Mouse (Mus musculus): ENCODE results near the gene Bcl7b. TPM values are rescaled to one million over a fixed set of nuclear protein-coding genes. Genes with fewer than 3 reads are reported as not detected.
A peak's percentile ranks its signal among the peaks of the same experiment; 100 is the strongest.

Bcl7b gene
- polyA plus RNA-seq, 1 experiment from 2014 or later: 44.6 TPM

- Histone ChIP-seq H3K27me3 (replicated peaks; ENCODE audit: low read depth, poor library complexity, severe bottlenecking) (no peaks in the 10 kb centered on the region), H3K4me3 (no peak overlapping the region), H3K9me3 (no peaks in the 10 kb centered on the region), H3K4me1 (peaks cover under 1% of the 10 kb centered on the region), H3K27ac (replicated peaks) (no peak overlapping the region), H3K36me3 (replicated peaks) (peaks cover 95% of the 10 kb centered on the region)
- no peak for DNase-seq (ENCODE audit: low spot score)
Measured at GRCm38 (mm10) chr5:135175086-135175485, 7.0 kb downstream of the Bcl7b start.

- H3K27ac ChIP-seq (replicated peaks): no peak overlapping the region
- H3K27me3 ChIP-seq (replicated peaks; ENCODE audit: low read depth, poor library complexity, severe bottlenecking): no peaks in the 10 kb centered on the region
- 78% methylated on average over 3 of the region's 3 CpGs for WGBS
- H3K9me3 ChIP-seq: no peaks in the 10 kb centered on the region
- H3K4me1 ChIP-seq: no peaks in the 10 kb centered on the region
- H3K4me3 ChIP-seq: no peak overlapping the region
- peaks cover 98% of the 10 kb centered on the region for H3K36me3 ChIP-seq (replicated peaks)
- DNase-seq (ENCODE audit: low spot score): no peak
Measured at GRCm38 (mm10) chr5:135178523-135178922, 10.4 kb downstream of the Bcl7b start.

- DNase-seq (ENCODE audit: low spot score): no peak
- H3K36me3 ChIP-seq (replicated peaks): peaks cover 95% of the 10 kb centered on the region
- no peaks in the 10 kb centered on the region for H3K27me3 ChIP-seq (replicated peaks; ENCODE audit: low read depth, poor library complexity, severe bottlenecking)
- H3K27ac ChIP-seq (replicated peaks): no peak overlapping the region
- H3K9me3 ChIP-seq: no peaks in the 10 kb centered on the region
- H3K4me1 ChIP-seq: no peaks in the 10 kb centered on the region
- no peak overlapping the region for H3K4me3 ChIP-seq
- 90% methylated on average over 4 of the region's 4 CpGs for WGBS
Measured at GRCm38 (mm10) chr5:135178996-135179395, 10.9 kb downstream of the Bcl7b start.

DNA sequence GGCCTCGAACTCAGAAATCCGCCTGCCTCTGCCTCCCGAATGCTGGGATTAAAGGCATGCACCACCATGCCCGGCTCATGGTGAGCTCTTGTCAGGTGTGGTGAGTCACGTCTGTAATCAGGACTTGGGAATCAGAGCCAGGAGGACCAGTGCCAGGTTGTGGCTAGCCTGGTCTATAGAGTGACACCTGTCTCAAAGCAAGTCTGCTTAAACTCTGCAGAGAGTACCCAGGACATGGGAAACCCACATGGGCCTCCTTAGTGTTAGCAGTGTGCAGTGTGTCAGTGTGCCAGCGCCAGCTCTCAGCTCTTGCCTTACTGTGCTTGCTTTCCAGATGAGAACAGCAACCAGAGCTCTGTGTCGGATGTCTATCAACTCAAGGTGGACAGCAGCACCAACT, 11.5 kb downstream of the Bcl7b start:
- 93% methylated on average over 7 of the region's 7 CpGs for WGBS
- no peak overlapping the region for H3K4me3 ChIP-seq
- no peaks in the 10 kb centered on the region for H3K4me1 ChIP-seq
- no peak for DNase-seq (ENCODE audit: low spot score)
- peaks cover 2% of the 10 kb centered on the region; the same call in 1 of the 2 replicates for H3K9me3 ChIP-seq
- peaks cover 89% of the 10 kb centered on the region for H3K36me3 ChIP-seq (replicated peaks)
- no peak overlapping the region for H3K27ac ChIP-seq (replicated peaks)
- H3K27me3 ChIP-seq (replicated peaks; ENCODE audit: low read depth, poor library complexity, severe bottlenecking): no peaks in the 10 kb centered on the region

GRCm38 (mm10) chr5:135180796-135181195, 12.7 kb downstream of the Bcl7b start:
- Histone ChIP-seq H3K4me1 (no peaks in the 10 kb centered on the region), H3K27me3 (replicated peaks; ENCODE audit: low read depth, poor library complexity, severe bottlenecking) (no peaks in the 10 kb centered on the region), H3K36me3 (replicated peaks) (peaks cover 77% of the 10 kb centered on the region), H3K9me3 (peaks cover 6% of the 10 kb centered on the region; the same call in 1 of the 2 replicates), H3K27ac (replicated peaks) (no peak overlapping the region), H3K4me3 (no peak overlapping the region)
- 91% methylated on average over 14 of the region's 14 CpGs for whole genome bisulfite sequencing
- no peak for DNase-seq (ENCODE audit: low spot score)

DNA sequence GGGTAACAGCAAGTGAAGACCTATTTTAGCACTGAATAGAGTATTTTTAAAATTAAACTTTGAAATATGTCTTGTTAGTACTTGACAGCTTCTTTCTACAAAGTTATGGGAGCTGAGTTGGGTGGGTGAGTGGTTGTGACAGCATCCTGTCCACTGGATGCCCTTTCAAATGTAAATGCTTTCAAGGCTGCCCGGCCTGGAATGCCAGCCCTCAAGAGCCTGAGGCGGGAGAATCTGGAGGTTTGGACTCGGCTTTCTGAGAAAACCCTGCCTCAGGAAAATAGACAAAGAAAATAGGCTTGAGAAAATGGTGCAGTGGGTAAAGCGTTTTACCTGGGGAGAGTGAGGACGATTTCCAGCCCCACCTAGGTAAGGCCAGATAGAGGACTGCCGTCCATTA, 13.7 kb downstream of the Bcl7b start:
- 76% methylated on average over 6 of the region's 6 CpGs for WGBS
- H3K4me1 ChIP-seq: 0 out of 2 replicates have a peak, but pooled peaks cover 5% of the 10 kb centered on the region
- no peak overlapping the region for H3K27ac ChIP-seq (replicated peaks)
- no peak for DNase-seq (ENCODE audit: low spot score)
- peaks cover 69% of the 10 kb centered on the region for H3K36me3 ChIP-seq (replicated peaks)
- H3K9me3 ChIP-seq: peaks cover 6% of the 10 kb centered on the region; the same call in 1 of the 2 replicates
- H3K27me3 ChIP-seq (replicated peaks; ENCODE audit: low read depth, poor library complexity, severe bottlenecking): no peaks in the 10 kb centered on the region
- no peak overlapping the region for H3K4me3 ChIP-seq

DNA sequence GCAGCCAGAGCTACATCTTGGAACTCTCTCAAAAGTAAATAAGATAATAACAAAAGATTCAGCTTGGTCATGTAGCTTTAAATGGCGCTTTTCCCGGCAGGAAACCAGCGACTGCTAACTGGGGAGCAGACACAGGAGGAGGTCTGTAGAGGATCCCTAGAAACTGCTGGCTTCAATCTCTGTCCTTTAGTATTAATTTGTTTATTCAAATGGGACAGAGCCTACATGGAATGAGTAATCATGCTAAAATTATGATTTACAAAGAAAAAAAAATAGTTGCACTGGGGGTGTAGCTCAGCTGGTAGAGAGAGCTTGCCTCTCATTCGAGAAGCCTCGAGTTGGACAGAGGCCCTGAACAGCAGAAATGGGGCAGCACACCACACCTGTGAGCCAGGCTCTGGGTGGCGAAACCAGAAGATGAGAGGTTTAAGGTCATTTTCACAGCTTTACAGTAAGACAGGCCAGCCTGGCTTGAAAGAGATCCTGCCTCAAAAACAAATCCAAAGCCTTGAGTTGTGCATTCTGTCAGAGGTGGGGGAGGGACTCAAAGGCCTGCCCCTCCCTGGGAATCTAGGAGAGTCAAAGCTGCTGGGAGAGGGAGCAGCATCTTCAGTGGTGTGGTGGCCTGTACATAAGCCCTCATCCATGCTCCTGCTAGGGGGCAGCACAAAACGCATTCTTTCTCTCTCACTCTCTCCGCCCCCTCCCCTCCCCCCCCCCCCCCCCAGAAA, 15.2 kb downstream of the Bcl7b start:
- DNase-seq (ENCODE audit: low spot score): no peak
- whole genome bisulfite sequencing: 62% methylated on average over 8 of the region's 8 CpGs
- Histone ChIP-seq H3K27ac (replicated peaks) (0 out of 2 replicates have a peak overlapping the region, but pooled peaks have one; percentile 19), H3K27me3 (replicated peaks; ENCODE audit: low read depth, poor library complexity, severe bottlenecking) (no peaks in the 10 kb centered on the region), H3K4me1 (0 out of 2 replicates have a peak, but pooled peaks cover 5% of the 10 kb centered on the region), H3K36me3 (replicated peaks) (peaks cover 54% of the 10 kb centered on the region), H3K4me3 (no peak overlapping the region), H3K9me3 (peaks cover 6% of the 10 kb centered on the region; the same call in 1 of the 2 replicates)

DNA sequence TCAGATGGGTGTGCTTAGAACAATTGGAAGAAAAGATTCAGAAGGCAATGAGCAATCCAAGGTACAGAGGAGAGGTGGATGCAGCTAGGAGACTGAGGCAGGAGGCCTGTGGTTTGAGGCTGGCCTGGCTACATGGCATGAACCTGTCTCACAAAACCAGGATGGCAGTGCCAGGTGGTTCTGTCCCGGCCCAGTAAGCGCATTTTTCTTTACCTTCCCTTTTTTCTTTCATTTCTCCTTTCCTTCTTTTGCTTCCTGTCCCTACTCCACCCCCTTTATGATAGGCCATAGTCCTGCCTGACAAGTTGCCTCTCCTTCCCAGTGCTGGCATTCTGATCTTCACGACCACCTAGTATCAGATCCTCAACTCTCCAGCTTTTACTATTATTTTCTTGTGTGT, 16.9 kb downstream of the Bcl7b start:
- WGBS: 98% methylated on average over 3 of the region's 3 CpGs
- H3K27me3 ChIP-seq (replicated peaks; ENCODE audit: low read depth, poor library complexity, severe bottlenecking): no peaks in the 10 kb centered on the region
- H3K36me3 ChIP-seq (replicated peaks): peaks cover 49% of the 10 kb centered on the region
- no peak for DNase-seq (ENCODE audit: low spot score)
- H3K27ac ChIP-seq (replicated peaks): no peak overlapping the region
- peaks cover 6% of the 10 kb centered on the region; the same call in 1 of the 2 replicates for H3K9me3 ChIP-seq
- no peak overlapping the region for H3K4me3 ChIP-seq
- peaks cover 21% of the 10 kb centered on the region for H3K4me1 ChIP-seq

DNA sequence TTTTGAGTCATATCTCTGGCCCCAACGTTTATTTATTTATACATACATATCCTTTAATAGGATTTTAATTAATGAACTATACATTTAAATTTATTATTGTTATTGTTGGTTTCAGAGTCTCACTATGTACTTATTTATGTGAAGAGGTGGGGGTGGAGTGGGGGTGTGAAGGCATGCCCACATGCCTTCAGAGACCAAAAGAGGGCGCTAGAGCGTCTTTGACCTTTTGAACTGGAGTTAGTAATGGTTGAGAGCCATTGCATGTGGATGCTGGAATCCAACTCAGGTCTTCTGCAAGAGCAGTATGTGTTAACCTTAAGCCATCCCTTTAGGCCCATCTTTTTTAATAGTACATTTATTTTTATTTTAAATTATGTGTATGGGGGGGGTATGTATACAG, 17.5 kb downstream of the Bcl7b start:
- Histone ChIP-seq H3K4me3 (no peak overlapping the region), H3K36me3 (replicated peaks) (peaks cover 49% of the 10 kb centered on the region), H3K9me3 (peaks cover 6% of the 10 kb centered on the region; the same call in 1 of the 2 replicates), H3K4me1 (peaks cover 27% of the 10 kb centered on the region), H3K27me3 (replicated peaks; ENCODE audit: low read depth, poor library complexity, severe bottlenecking) (no peaks in the 10 kb centered on the region), H3K27ac (replicated peaks) (peak overlapping the region; percentile 98; the same call in 1 of the 2 replicates)
- 36% methylated on average over 3 of the region's 3 CpGs for WGBS
- DNase-seq (ENCODE audit: low spot score): no peak

GRCm38 (mm10) chr5:135186231-135186620, 18.1 kb downstream of the Bcl7b start:
- DNase-seq (ENCODE audit: low spot score): no peak
- peaks cover 6% of the 10 kb centered on the region; the same call in 1 of the 2 replicates for H3K9me3 ChIP-seq
- peak overlapping the region; percentile 98 for H3K4me3 ChIP-seq
- H3K27me3 ChIP-seq (replicated peaks; ENCODE audit: low read depth, poor library complexity, severe bottlenecking): no peaks in the 10 kb centered on the region
- 22% methylated on average over 10 of the region's 10 CpGs for WGBS
- H3K4me1 ChIP-seq: peaks cover 28% of the 10 kb centered on the region
- H3K27ac ChIP-seq (replicated peaks): peak overlapping the region; percentile 98
- H3K36me3 ChIP-seq (replicated peaks): peaks cover 48% of the 10 kb centered on the region

DNA sequence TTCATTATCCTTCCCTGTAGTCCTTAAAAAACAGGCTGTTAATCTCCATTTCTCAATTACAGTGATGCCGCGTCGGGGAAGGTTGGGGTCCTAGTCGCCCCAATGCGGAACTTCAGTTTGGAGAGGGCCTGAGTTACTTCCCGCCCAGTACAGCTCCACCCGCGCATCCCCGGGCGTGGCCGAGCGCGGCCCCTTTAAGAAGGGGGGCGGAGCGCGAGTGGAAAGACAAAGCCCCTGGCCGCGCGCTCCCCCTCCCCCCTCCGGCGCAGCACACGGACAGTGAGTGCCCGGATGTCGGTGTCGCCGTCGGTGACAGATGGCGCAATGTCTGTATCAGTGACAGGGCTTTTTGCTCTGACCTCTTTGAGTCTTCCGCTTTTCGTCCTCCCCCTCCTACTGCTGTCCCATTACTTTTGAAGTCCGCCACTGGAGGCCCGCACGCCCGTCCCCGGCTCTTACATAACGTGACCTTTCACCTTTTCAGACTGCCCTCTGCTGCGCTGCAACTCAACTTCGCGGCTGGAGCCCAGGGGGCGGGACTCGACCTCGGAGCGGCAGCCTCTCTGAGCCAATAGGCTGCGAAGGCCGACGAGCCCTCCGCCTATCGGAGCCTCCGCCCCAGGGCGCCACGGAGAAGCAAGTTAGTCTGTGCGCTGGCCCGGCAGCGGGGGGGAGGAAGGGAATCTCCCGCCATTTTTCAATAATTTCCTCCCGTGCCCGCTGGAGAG, 18.7 kb downstream of the Bcl7b start, which contains the start of gene Baz1b:
TSS of gene Baz1b (plus strand) at position 644 of the 728 bp plus-strand sequence.
- DNase-seq (ENCODE audit: low spot score): peak; percentile 99
- peak within 1 kb of the TSS; percentile 98 for H3K27ac ChIP-seq (replicated peaks)
- peaks cover 6% of the 10 kb centered on the region; the same call in 1 of the 2 replicates for H3K9me3 ChIP-seq
- peaks cover 32% of the 10 kb centered on the region for H3K4me1 ChIP-seq
- no peaks in the 10 kb centered on the region for H3K27me3 ChIP-seq (replicated peaks; ENCODE audit: low read depth, poor library complexity, severe bottlenecking)
- H3K36me3 ChIP-seq (replicated peaks): peaks cover 48% of the 10 kb centered on the region
- under 1% methylated on average over 57 of the region's 57 CpGs for WGBS
- peak within 1 kb of the TSS; percentile 98 for H3K4me3 ChIP-seq

DNA sequence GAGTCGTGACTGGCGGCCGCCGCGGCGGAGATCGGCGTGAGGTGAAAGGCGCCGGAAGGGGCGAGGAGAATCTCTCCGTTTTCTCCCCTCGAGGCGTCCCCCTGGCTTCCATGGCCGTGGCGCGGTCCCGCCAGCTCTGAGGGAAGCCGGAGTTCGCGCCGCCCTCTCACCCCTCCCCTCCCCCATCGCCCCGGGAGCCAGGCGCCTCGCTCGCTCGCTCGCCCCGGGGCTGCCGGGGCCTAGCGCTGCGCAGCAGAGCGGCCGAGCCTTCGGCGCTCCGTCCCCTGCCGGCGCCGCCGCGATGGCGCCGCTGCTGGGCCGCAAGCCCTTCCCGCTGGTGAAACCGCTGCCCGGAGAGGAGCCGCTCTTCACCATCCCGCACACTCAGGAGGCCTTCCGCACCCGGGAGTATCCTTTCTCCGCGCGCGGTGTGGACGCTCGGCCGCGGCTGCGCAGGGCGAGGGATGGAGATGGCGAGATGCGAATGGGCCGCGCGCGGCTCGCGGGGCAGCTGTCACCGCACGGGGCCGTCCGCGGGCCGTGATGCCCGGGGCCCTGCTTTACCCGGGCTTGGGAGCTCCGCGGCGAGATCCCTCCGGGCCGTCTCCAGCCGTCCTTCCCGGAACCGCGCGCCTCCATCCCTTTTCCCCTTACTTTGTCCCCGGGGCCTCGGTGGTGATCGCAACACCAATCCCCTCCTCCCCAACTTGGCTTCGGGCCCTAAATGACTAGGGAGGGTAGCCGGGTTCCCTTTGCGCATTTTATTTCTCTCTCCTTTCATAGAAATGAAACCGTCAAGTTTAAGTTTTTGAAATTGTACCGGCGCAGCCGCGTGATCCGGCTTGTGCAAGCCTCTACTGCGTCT, 19.5 kb downstream of the Bcl7b start:
- Histone ChIP-seq H3K27me3 (replicated peaks; ENCODE audit: low read depth, poor library complexity, severe bottlenecking) (no peaks in the 10 kb centered on the region), H3K9me3 (peaks cover 6% of the 10 kb centered on the region; the same call in 1 of the 2 replicates), H3K27ac (replicated peaks) (peak overlapping the region; percentile 98), H3K36me3 (replicated peaks) (peaks cover 48% of the 10 kb centered on the region), H3K4me1 (peaks cover 37% of the 10 kb centered on the region), H3K4me3 (peak overlapping the region; percentile 98)
- DNase-seq (ENCODE audit: low spot score): no peak
- under 1% methylated on average over 102 of the region's 102 CpGs for WGBS
